Mouse (Mus musculus): ENCODE measurements around the gene Slc2a1. TPM values are rescaled to one million over a fixed set of nuclear protein-coding genes. Genes with fewer than 3 reads are reported as not detected.

The Slc2a1 gene
- polyA plus RNA-seq, 1 experiment: 42.5 TPM

DNA sequence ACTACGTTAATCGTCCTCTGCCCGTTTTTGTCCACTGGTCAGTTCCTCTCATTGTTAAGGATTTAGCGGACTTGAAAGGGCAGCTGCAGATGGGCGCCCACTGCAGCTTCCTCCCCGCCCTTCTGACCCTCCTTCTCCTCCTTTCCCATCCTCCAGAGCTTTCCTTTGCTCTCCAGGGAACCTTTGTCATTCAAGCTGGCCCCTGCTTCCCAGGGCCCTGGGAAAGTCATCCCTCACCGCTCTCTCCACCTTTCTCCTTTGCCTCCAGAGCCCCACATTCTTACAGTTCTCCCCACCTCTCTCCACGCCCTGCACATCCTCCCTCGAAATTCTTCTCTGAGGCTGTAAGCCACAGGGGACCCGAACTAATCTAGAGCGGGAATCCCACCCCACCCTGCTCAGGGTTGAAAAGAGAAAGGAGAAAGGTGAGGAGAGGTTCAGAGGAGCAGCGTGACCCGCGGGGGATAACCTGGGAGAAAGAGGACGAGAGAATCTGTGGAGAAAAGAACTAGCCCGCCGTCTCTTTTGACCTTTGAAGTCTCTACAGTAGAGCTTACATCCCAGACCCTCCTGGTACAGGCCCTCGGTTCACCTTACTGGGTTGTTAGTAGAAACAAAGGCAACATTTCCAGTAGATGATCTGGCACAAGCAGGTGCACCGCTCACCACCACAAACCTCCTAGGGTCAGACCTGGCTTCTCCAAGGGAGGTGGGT is 36.7 kb upstream of the Slc2a1 start:
- H3K36me3 ChIP-seq (ENCODE audit: control insufficient read depth, insufficient read depth, low read length): no peaks in the 10 kb centered on the region
- no peak for TF ChIP-seq POLR2A (IDR thresholded peaks at IDR 0.05; ENCODE audit: control insufficient read depth, extremely low read depth, insufficient read depth, low read length, poor library complexity)
- no peak for TF ChIP-seq CTCF (IDR thresholded peaks at IDR 0.05; ENCODE audit: borderline replicate concordance, control insufficient read depth, extremely low read depth, insufficient read depth, low read length, poor library complexity)
- WGBS: 77% methylated on average over 19 of the region's 19 CpGs
- no peaks in the 10 kb centered on the region for H3K27me3 ChIP-seq (ENCODE audit: control insufficient read depth, insufficient read depth, low read length)
- no peak overlapping the region for H3K27ac ChIP-seq (ENCODE audit: control insufficient read depth, insufficient read depth, low read length)
- DNase-seq: no peak
- H3K4me1 ChIP-seq (replicated peaks; ENCODE audit: control insufficient read depth, insufficient read depth, low read length): no peaks in the 10 kb centered on the region
- no peak overlapping the region for H3K4me3 ChIP-seq (ENCODE audit: control insufficient read depth, insufficient read depth, low read length)

DNA sequence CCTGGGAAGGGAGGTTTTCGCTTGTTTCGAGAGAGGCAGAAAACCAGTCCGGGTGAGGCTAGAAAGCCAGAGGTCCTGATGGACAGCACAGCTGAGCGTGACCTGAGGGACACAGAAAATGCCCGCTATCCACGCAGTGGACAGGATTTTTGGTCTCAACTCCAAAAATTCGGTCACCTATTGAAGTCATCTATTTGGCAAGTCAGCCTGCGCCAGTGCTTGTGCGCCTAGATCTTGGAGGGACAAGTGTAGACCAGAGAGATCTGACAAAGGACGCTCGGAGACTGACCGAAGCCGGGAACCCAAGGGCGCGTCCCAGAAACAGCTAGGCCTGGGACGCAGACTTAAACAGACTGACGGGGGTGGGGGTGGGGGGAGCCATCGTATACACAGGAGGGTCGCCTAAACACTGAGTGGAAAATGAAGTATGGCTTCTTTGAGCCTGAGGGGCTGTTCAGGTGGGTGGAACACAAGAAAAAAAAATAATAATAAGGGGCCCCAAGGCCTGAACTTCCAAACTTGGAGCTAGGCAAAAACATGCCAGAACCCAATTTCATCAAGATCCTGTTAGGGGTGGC is 36.1 kb upstream of the Slc2a1 start:
- Histone ChIP-seq H3K4me3 (ENCODE audit: control insufficient read depth, insufficient read depth, low read length) (no peak overlapping the region), H3K4me1 (replicated peaks; ENCODE audit: control insufficient read depth, insufficient read depth, low read length) (no peaks in the 10 kb centered on the region), H3K36me3 (ENCODE audit: control insufficient read depth, insufficient read depth, low read length) (no peaks in the 10 kb centered on the region), H3K27ac (ENCODE audit: control insufficient read depth, insufficient read depth, low read length) (no peak overlapping the region), H3K27me3 (ENCODE audit: control insufficient read depth, insufficient read depth, low read length) (no peaks in the 10 kb centered on the region)
- DNase-seq: no peak
- no peak for TF ChIP-seq POLR2A (IDR thresholded peaks at IDR 0.05; ENCODE audit: control insufficient read depth, extremely low read depth, insufficient read depth, low read length, poor library complexity)
- TF ChIP-seq CTCF (IDR thresholded peaks at IDR 0.05; ENCODE audit: borderline replicate concordance, control insufficient read depth, extremely low read depth, insufficient read depth, low read length, poor library complexity): no peak
- 93% methylated on average over 19 of the region's 19 CpGs for WGBS

DNA sequence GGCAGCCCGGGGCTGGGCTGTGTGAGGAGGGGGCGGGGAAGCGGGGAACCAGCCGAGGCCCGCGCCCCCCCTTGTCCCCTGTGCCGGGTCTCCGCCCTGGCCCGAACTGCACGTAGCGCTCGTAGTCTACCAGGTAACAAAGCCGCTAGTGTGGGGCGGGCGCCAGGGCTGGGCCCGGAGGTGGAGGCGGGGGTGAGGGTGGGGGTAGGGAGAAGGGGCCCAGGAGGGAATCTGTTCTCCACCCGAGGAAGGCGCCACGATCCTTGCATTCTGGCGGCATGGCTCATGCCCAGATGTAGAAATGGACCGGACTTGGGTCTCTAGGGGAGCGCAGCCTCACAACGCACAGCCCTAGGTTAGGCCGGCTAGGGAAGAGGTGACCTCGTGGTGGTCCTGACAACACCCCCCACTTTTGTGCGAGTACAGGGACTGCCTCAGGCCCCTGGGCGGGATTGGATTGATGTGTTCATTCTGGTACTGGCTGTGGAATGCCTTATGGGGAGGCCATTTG is 35.5 kb upstream of the Slc2a1 start:
- Histone ChIP-seq H3K4me3 (ENCODE audit: control insufficient read depth, insufficient read depth, low read length) (no peak overlapping the region), H3K27ac (ENCODE audit: control insufficient read depth, insufficient read depth, low read length) (no peak overlapping the region), H3K4me1 (replicated peaks; ENCODE audit: control insufficient read depth, insufficient read depth, low read length) (no peaks in the 10 kb centered on the region), H3K36me3 (ENCODE audit: control insufficient read depth, insufficient read depth, low read length) (no peaks in the 10 kb centered on the region), H3K27me3 (ENCODE audit: control insufficient read depth, insufficient read depth, low read length) (no peaks in the 10 kb centered on the region)
- WGBS: 86% methylated on average over 28 of the region's 28 CpGs
- DNase-seq: no peak
- no peak for TF ChIP-seq CTCF (IDR thresholded peaks at IDR 0.05; ENCODE audit: borderline replicate concordance, control insufficient read depth, extremely low read depth, insufficient read depth, low read length, poor library complexity)
- no peak for TF ChIP-seq POLR2A (IDR thresholded peaks at IDR 0.05; ENCODE audit: control insufficient read depth, extremely low read depth, insufficient read depth, low read length, poor library complexity)

DNA sequence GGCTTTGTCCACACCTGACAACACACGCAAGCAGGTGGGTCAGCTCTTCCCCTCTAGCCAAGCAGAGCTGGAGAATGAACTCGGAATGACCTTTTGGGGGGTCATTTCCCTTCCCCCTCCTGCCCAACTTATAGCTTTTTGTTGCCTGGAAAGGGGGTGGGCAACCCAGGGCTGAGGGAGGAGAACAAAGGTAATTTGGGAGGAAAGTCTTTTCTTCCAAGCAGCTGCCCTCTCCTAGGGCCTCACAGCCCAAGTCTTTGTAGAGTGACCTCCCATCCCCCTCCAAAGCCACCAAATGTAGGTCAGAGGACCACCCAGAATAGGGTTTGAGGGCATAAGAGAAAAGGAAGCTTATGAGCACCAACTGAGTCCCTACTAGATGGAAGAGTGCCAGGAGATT is 34.9 kb upstream of the Slc2a1 start:
- no peak overlapping the region for H3K4me3 ChIP-seq (ENCODE audit: control insufficient read depth, insufficient read depth, low read length)
- 91% methylated on average over 2 of the region's 2 CpGs for WGBS
- no peaks in the 10 kb centered on the region for H3K27me3 ChIP-seq (ENCODE audit: control insufficient read depth, insufficient read depth, low read length)
- no peak for DNase-seq
- TF ChIP-seq POLR2A (IDR thresholded peaks at IDR 0.05; ENCODE audit: control insufficient read depth, extremely low read depth, insufficient read depth, low read length, poor library complexity): no peak
- TF ChIP-seq CTCF (IDR thresholded peaks at IDR 0.05; ENCODE audit: borderline replicate concordance, control insufficient read depth, extremely low read depth, insufficient read depth, low read length, poor library complexity): no peak
- H3K36me3 ChIP-seq (ENCODE audit: control insufficient read depth, insufficient read depth, low read length): no peaks in the 10 kb centered on the region
- H3K4me1 ChIP-seq (replicated peaks; ENCODE audit: control insufficient read depth, insufficient read depth, low read length): no peaks in the 10 kb centered on the region
- H3K27ac ChIP-seq (ENCODE audit: control insufficient read depth, insufficient read depth, low read length): no peak overlapping the region

DNA sequence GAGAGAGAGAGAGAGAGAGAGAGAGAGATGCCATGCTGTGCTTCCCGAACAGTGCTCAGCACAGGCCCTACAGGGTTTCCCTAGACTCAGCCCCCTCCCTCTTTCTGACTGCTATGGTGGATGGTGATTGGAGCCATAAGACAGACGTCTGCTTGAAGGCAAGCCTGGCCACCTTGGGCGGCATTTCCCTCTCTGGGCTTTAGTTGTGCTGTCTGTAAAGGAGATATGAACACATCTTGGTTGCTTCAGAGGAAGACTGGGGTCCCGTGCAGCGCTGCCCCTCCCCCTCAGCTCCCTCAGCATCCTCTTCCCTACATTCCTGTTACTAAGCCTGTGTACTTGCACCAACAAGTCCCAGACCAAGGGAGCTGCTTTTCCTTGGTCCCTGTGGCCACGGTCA is 33.9 kb upstream of the Slc2a1 start:
- TF ChIP-seq CTCF (IDR thresholded peaks at IDR 0.05; ENCODE audit: borderline replicate concordance, control insufficient read depth, extremely low read depth, insufficient read depth, low read length, poor library complexity) (no peak), POLR2A (IDR thresholded peaks at IDR 0.05; ENCODE audit: control insufficient read depth, extremely low read depth, insufficient read depth, low read length, poor library complexity) (no peak)
- no peaks in the 10 kb centered on the region for H3K4me1 ChIP-seq (replicated peaks; ENCODE audit: control insufficient read depth, insufficient read depth, low read length)
- H3K27ac ChIP-seq (ENCODE audit: control insufficient read depth, insufficient read depth, low read length): no peak overlapping the region
- DNase-seq: no peak
- H3K4me3 ChIP-seq (ENCODE audit: control insufficient read depth, insufficient read depth, low read length): no peak overlapping the region
- no peaks in the 10 kb centered on the region for H3K27me3 ChIP-seq (ENCODE audit: control insufficient read depth, insufficient read depth, low read length)
- H3K36me3 ChIP-seq (ENCODE audit: control insufficient read depth, insufficient read depth, low read length): no peaks in the 10 kb centered on the region
- WGBS: 82% methylated on average over 6 of the region's 6 CpGs

DNA sequence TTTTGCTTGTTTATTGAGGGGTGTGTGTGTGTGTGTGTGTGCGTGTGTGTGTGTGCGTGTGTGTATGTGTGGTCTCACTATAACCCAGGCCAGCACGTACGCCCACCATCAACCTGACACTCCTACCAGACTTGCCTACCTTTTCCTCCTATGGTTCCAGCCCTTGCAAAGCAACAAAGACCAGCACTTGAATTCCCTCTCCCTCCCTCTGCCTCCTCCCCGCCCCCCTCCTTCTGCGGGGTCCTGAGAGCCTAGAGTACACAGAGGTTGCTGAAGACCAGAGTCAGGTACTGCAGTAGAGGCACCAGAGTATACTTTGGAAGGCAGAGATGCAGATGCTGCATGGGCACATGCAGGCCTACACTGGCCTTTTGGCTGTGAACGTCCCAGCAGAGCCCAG is 33.2 kb upstream of the Slc2a1 start:
- 88% methylated on average over 7 of the region's 7 CpGs for WGBS
- H3K4me3 ChIP-seq (ENCODE audit: control insufficient read depth, insufficient read depth, low read length): no peak overlapping the region

More for the DNA sequence above, 33.2 kb upstream of the Slc2a1 start:
- no peaks in the 10 kb centered on the region for H3K4me1 ChIP-seq (replicated peaks; ENCODE audit: control insufficient read depth, insufficient read depth, low read length)
- H3K27me3 ChIP-seq (ENCODE audit: control insufficient read depth, insufficient read depth, low read length): no peaks in the 10 kb centered on the region
- H3K36me3 ChIP-seq (ENCODE audit: control insufficient read depth, insufficient read depth, low read length): no peaks in the 10 kb centered on the region
- DNase-seq: no peak
- H3K27ac ChIP-seq (ENCODE audit: control insufficient read depth, insufficient read depth, low read length): no peak overlapping the region
- TF ChIP-seq POLR2A (IDR thresholded peaks at IDR 0.05; ENCODE audit: control insufficient read depth, extremely low read depth, insufficient read depth, low read length, poor library complexity) (no peak), CTCF (IDR thresholded peaks at IDR 0.05; ENCODE audit: borderline replicate concordance, control insufficient read depth, extremely low read depth, insufficient read depth, low read length, poor library complexity) (no peak)
